Mouse (Mus musculus) stomach, embryonic 16.5 days (tissue): ENCODE measurements around the gene Mettl7a3. TPM values are rescaled to one million over a fixed set of nuclear protein-coding genes. Genes with fewer than 3 reads are reported as not detected.

Experiments used
- polyA plus RNA-seq: library from polyadenylated mRNA; unstranded; fragments of >200 nt; fragmentation: Nextera tagmentation; extraction: Ambion mirVana; gene quantifications from 2 replicates; pipeline ENCODE4 v1.2.1, GENCODE M21; 2015

Gene Mettl7a3
- polyA plus RNA-seq, 1 experiment from 2014 or later: not detected

Other genes with a start within 250 kb of the Mettl7a3 start
- 34.0 and 40.4 TPM in 2 replicates for gene Atf1, start 107.1 kb upstream of the Mettl7a3 start, polyA plus RNA-seq
- gene Tmprss12, start 54.1 kb upstream of the Mettl7a3 start, polyA plus RNA-seq: 0.30 and 0.49 TPM in 2 replicates
- gene Mettl7a1, start 30.8 kb upstream of the Mettl7a3 start, polyA plus RNA-seq: 9.8 and 10.9 TPM in 2 replicates
- gene Methig1, start 18.2 kb downstream of the Mettl7a3 start, polyA plus RNA-seq: 0.09 TPM in 1 of 2 replicates, not detected in the other
- not detected in 2 replicates for gene Mettl7a2, start 18.3 kb downstream of the Mettl7a3 start, polyA plus RNA-seq
- not detected in 2 replicates for gene Higd1c, start 29.6 kb downstream of the Mettl7a3 start, polyA plus RNA-seq
- gene Gm5475, start 87.2 kb downstream of the Mettl7a3 start, polyA plus RNA-seq: 0.13 TPM in 1 of 2 replicates, not detected in the other
- 27.0 and 28.3 TPM in 2 replicates for gene Slc11a2, start 90.1 kb downstream of the Mettl7a3 start, polyA plus RNA-seq
- gene Letmd1, start 134.1 kb downstream of the Mettl7a3 start, polyA plus RNA-seq: 25.8 and 26.7 TPM in 2 replicates
- 6.7 and 7.3 TPM in 2 replicates for gene Csrnp2, start 160.6 kb downstream of the Mettl7a3 start, polyA plus RNA-seq
- gene Tfcp2, start 217.1 kb downstream of the Mettl7a3 start, polyA plus RNA-seq: 20.0 and 21.3 TPM in 2 replicates